Mouse (Mus musculus) liver, embryonic 15.5 days (tissue): Measurements from ENCODE around the gene Klhl40. TPM values are rescaled to one million over a fixed set of nuclear protein-coding genes. Genes with fewer than 3 reads are reported as not detected.

ENCODE experiments used
- ATAC-seq: fragments of 200-750 bp; cut with Nextera tagmentation; 2 replicates; pipeline ENCODE4 v1.8.0; 2017; ENCODE audit warnings: moderate number of reproducible peaks, mild to moderate bottlenecking, moderate library complexity; ENCODE audit not compliant: insufficient read depth
- H3K27ac ChIP-seq: fragments of 300-500 bp; sonication (generic); replicated peaks from 2 replicates; pipeline ENCODE4 v1.5.1; 2015; ENCODE audit warnings: mild to moderate bottlenecking, inconsistent platforms
- H3K27me3 ChIP-seq: fragments of 300-500 bp; sonication (generic); 2 replicates; pipeline ENCODE4 v1.6.1; 2015; ENCODE audit warnings: mild to moderate bottlenecking, inconsistent platforms
- H3K36me3 ChIP-seq: fragments of 300-500 bp; sonication (generic); replicated peaks from 2 replicates; pipeline ENCODE4 v1.6.1; 2015; ENCODE audit warnings: moderate library complexity, mild to moderate bottlenecking, inconsistent platforms
- H3K4me1 ChIP-seq: fragments of 300-500 bp; sonication (generic); replicated peaks from 2 replicates; pipeline ENCODE4 v1.6.1; 2015; ENCODE audit warnings: inconsistent platforms
- H3K4me2 ChIP-seq: fragments of 300-500 bp; sonication (generic); 2 replicates; pipeline ENCODE4 v1.6.1; 2015; ENCODE audit warnings: moderate library complexity, mild to moderate bottlenecking, inconsistent platforms
- H3K4me3 ChIP-seq: fragments of 300-500 bp; sonication (generic); replicated peaks from 2 replicates; pipeline ENCODE4 v1.5.1; 2015; ENCODE audit warnings: mild to moderate bottlenecking, inconsistent platforms
- H3K9ac ChIP-seq: fragments of 300-500 bp; sonication (generic); 2 replicates; pipeline ENCODE4 v1.6.1; 2015; ENCODE audit warnings: moderate library complexity, mild to moderate bottlenecking, inconsistent platforms
- H3K9me3 ChIP-seq: fragments of 300-500 bp; sonication (generic); replicated peaks from 2 replicates; pipeline ENCODE4 v1.6.1; 2016; ENCODE audit warnings: inconsistent platforms
- WGBS: fragments of 180-500 bp; shearing (Covaris S2); methylation state at CpG from one replicate; pipeline ENCODE4 v1.1.7; 2015; ENCODE audit warnings: mixed read lengths; ENCODE audit not compliant: insufficient replicate concordance; 5-methylcytosine and 5-hydroxymethylcytosine counted together
- polyA plus RNA-seq: library from polyadenylated mRNA; unstranded; fragments of >200 nt; fragmentation: Nextera tagmentation; extraction: Ambion mirVana; gene quantifications from 2 replicates; pipeline ENCODE4 v1.2.1, GENCODE M21; 2015

The Klhl40 gene
- polyA plus RNA-seq, 1 experiment from 2014 or later = 0.98 TPM

- Histone ChIP-seq H3K9me3 (no peaks in the 10 kb centered on the region), H3K4me1 (peaks cover 25% of the 10 kb centered on the region; the same call in 1 of the 2 replicates), H3K27me3 (peaks cover 47% of the 10 kb centered on the region), H3K9ac (peak overlapping the region; percentile 43), H3K36me3 (peaks cover 13% of the 10 kb centered on the region), H3K27ac (peak overlapping the region; percentile 51; the same call in 1 of the 2 replicates), H3K4me2 (peak overlapping the region; percentile 70), H3K4me3 (peak overlapping the region; percentile 58)
- 3% methylated on average over 43 of the region's 43 CpGs for WGBS
- peak; percentile 14; the same call in 1 of the 2 replicates for ATAC-seq
Measured at GRCm38 (mm10) chr9:121760271-121761090, 16.9 kb upstream of the Klhl40 start.

GRCm38 (mm10) chr9:121761091-121761665 lies 16.2 kb upstream of the Klhl40 start:
- Histone ChIP-seq H3K4me2 (0 out of 2 replicates have a peak overlapping the region, but pooled peaks have one; percentile 70), H3K27ac (no peak overlapping the region), H3K4me3 (no peak overlapping the region), H3K36me3 (peaks cover 6% of the 10 kb centered on the region), H3K27me3 (peaks cover 47% of the 10 kb centered on the region), H3K4me1 (peaks cover 25% of the 10 kb centered on the region; the same call in 1 of the 2 replicates), H3K9ac (no peak overlapping the region), H3K9me3 (no peaks in the 10 kb centered on the region)
- 61% methylated on average over 10 of the region's 10 CpGs for WGBS
- no peak for ATAC-seq

GRCm38 (mm10) chr9:121761787-121762186 lies 15.6 kb upstream of the Klhl40 start:
- H3K4me1 ChIP-seq = peaks cover 25% of the 10 kb centered on the region; the same call in 1 of the 2 replicates
- ATAC-seq = no peak
- peaks cover 47% of the 10 kb centered on the region for H3K27me3 ChIP-seq
- no peaks in the 10 kb centered on the region for H3K9me3 ChIP-seq
- H3K4me3 ChIP-seq = no peak overlapping the region
- H3K9ac ChIP-seq = no peak overlapping the region
- 71% methylated on average over 8 of the region's 8 CpGs for WGBS
- H3K36me3 ChIP-seq = peaks cover 2% of the 10 kb centered on the region; the same call in 1 of the 2 replicates
- no peak overlapping the region for H3K4me2 ChIP-seq
- no peak overlapping the region for H3K27ac ChIP-seq

GRCm38 (mm10) chr9:121762248-121762647 lies 15.2 kb upstream of the Klhl40 start:
- WGBS = 75% methylated on average over 10 of the region's 10 CpGs

GRCm38 (mm10) chr9:121762761-121763160 lies 14.6 kb upstream of the Klhl40 start:
- Histone ChIP-seq H3K27me3 (peaks cover 46% of the 10 kb centered on the region), H3K4me1 (peaks cover 25% of the 10 kb centered on the region; the same call in 1 of the 2 replicates), H3K36me3 (no peaks in the 10 kb centered on the region), H3K9me3 (no peaks in the 10 kb centered on the region), H3K27ac (no peak overlapping the region), H3K4me2 (no peak overlapping the region), H3K9ac (no peak overlapping the region), H3K4me3 (no peak overlapping the region)
- WGBS = 82% methylated on average over 25 of the region's 25 CpGs
- no peak for ATAC-seq

More at GRCm38 (mm10) chr9:121762248-121762647, 15.2 kb upstream of the Klhl40 start:
- no peak for ATAC-seq
- Histone ChIP-seq H3K27ac (no peak overlapping the region), H3K4me1 (peaks cover 25% of the 10 kb centered on the region; the same call in 1 of the 2 replicates), H3K4me2 (no peak overlapping the region), H3K9ac (no peak overlapping the region), H3K36me3 (no peaks in the 10 kb centered on the region), H3K4me3 (no peak overlapping the region), H3K9me3 (no peaks in the 10 kb centered on the region), H3K27me3 (peaks cover 47% of the 10 kb centered on the region)

- H3K4me2 ChIP-seq = no peak overlapping the region
- H3K9ac ChIP-seq = no peak overlapping the region
- whole genome bisulfite sequencing = 77% methylated on average over 19 of the region's 19 CpGs
- no peak overlapping the region for H3K27ac ChIP-seq
- ATAC-seq = no peak
- peaks cover 36% of the 10 kb centered on the region for H3K27me3 ChIP-seq
- no peaks in the 10 kb centered on the region for H3K9me3 ChIP-seq
- peaks cover 19% of the 10 kb centered on the region; the same call in 1 of the 2 replicates for H3K4me1 ChIP-seq
- H3K36me3 ChIP-seq = no peaks in the 10 kb centered on the region
- no peak overlapping the region for H3K4me3 ChIP-seq
Measured at GRCm38 (mm10) chr9:121763716-121764115, 13.7 kb upstream of the Klhl40 start.

- Histone ChIP-seq H3K27me3 (peaks cover 20% of the 10 kb centered on the region), H3K4me1 (0 out of 2 replicates have a peak, but pooled peaks cover 6% of the 10 kb centered on the region), H3K4me2 (no peak overlapping the region), H3K9ac (no peak overlapping the region), H3K9me3 (no peaks in the 10 kb centered on the region), H3K4me3 (no peak overlapping the region), H3K27ac (no peak overlapping the region), H3K36me3 (no peaks in the 10 kb centered on the region)
- no peak for ATAC-seq
- 80% methylated on average over 16 of the region's 16 CpGs for WGBS
Measured at GRCm38 (mm10) chr9:121765166-121765855, 12.1 kb upstream of the Klhl40 start.

GRCm38 (mm10) chr9:121772412-121772811 lies 5.0 kb upstream of the Klhl40 start:
- no peaks in the 10 kb centered on the region for H3K9me3 ChIP-seq
- no peaks in the 10 kb centered on the region for H3K36me3 ChIP-seq
- 59% methylated on average over 5 of the region's 5 CpGs for WGBS
- H3K27ac ChIP-seq = no peak overlapping the region
- no peak overlapping the region for H3K4me2 ChIP-seq
- no peak overlapping the region for H3K4me3 ChIP-seq
- no peaks in the 10 kb centered on the region for H3K4me1 ChIP-seq
- no peak for ATAC-seq
- peaks cover 21% of the 10 kb centered on the region for H3K27me3 ChIP-seq
- H3K9ac ChIP-seq = no peak overlapping the region

GRCm38 (mm10) chr9:121775951-121776350 lies 1.5 kb upstream of the Klhl40 start:
- Histone ChIP-seq H3K36me3 (no peaks in the 10 kb centered on the region), H3K4me3 (no peak overlapping the region), H3K9ac (no peak overlapping the region), H3K27ac (no peak overlapping the region), H3K4me2 (no peak overlapping the region), H3K4me1 (no peaks in the 10 kb centered on the region), H3K27me3 (peaks cover 38% of the 10 kb centered on the region), H3K9me3 (no peaks in the 10 kb centered on the region)
- ATAC-seq = no peak
- WGBS = 61% methylated on average over 10 of the region's 10 CpGs

GRCm38 (mm10) chr9:121776511-121776910 lies 896 bp upstream of the Klhl40 start:
- 68% methylated on average over 7 of the region's 7 CpGs for WGBS
- no peaks in the 10 kb centered on the region for H3K36me3 ChIP-seq
- no peaks in the 10 kb centered on the region for H3K4me1 ChIP-seq
- H3K27me3 ChIP-seq = peaks cover 38% of the 10 kb centered on the region
- H3K27ac ChIP-seq = no peak overlapping the region
- no peak overlapping the region for H3K4me3 ChIP-seq
- no peak for ATAC-seq
- H3K9me3 ChIP-seq = no peaks in the 10 kb centered on the region
- H3K9ac ChIP-seq = no peak overlapping the region
- H3K4me2 ChIP-seq = no peak overlapping the region
